Mouse (Mus musculus): Measurements from ENCODE around the gene Tab2.
"Not testable (repeated sequence)": the region's sequence is repeated elsewhere in the genome, so short reads cannot be mapped to it uniquely, and the experiment has no call there.

Tab2 gene

DNA sequence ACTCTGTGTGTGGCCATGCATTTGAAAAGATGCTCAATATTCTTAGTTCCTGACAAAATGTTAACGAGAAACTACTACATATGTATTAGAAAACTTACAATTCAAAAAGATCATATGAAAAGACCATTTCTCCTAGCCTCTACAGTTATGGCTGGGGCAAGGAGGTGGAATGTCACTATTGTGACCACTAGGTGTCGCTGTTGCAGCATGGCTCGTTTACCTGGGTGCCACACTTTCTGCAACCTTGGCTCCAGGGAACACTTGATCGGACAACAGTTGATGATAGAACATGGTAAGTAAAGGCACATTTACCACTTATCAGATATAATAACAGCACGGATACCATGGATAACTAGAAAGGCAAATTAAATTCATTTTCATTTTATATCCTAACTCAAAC is 72.5 kb downstream of the Tab2 start:
- DNase-seq: peak; percentile 68

GRCm38 (mm10) chr10:7881971-7882370 is 74.1 kb downstream of the Tab2 start:
- no peak for DNase-seq

- not testable (repeated sequence) for DNase-seq
These were observed 75.7 kb downstream of the Tab2 start for GRCm38 (mm10) chr10:7880283-7880682.

DNA sequence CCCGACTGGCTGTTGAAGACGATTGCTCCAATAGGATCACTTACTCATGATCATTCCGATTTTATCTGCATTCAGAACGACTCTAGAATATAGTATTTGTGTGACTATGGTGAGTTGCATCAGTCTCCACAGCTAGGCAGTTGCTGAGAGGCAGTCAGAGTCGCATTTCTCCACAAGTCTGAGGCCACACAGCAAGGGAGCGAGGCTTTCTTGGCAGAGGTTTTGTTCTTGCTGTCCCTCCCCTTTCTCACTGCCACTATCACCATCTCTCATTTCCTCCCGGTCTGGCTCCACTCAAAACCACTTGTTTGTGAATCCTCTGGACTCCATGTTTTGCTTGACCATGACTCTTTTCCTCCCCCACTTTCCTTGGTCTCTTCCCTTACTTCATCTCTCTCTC is 81.8 kb downstream of the Tab2 start:
- no peak for DNase-seq

- DNase-seq: no peak
These were observed 84.5 kb downstream of the Tab2 start for GRCm38 (mm10) chr10:7871381-7872020.

DNA sequence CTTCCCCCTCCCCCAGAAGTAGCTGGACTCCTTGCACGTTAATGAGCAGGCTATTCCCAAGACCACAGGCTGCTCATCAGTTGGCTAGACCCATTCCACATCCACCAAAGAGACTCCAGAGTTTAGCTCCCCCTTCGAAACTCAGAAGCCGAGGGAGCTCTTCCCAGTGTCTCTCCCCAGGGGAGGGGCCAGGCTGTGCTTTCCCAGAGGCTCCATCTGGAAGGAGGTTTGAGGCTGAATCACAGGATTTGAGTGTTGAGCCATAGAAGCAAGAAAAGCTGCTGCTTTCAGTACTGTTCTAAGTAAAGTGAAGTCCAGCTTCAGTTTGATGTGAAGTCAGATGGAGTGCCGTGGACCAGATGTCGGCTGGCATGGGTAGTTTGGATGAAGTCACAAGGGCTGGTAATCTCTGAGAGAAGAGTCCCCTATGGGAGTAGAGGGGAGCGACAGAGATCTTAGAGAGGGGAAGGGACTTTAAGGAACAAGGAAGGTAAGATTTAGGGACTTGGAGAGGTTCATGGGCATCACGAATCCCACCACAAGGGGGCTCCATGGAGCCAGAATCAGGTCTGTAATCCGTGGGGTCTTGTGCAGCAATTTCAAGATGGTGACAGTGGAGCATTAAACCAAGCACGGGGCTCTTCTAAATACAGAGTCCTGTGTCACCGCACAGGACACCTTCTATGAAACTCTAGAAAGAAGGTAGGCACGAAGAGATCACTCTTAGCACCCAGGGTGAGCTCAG is 85.3 kb downstream of the Tab2 start:
- DNase-seq: peak; percentile 72

GRCm38 (mm10) chr10:7869746-7870145 is 86.3 kb downstream of the Tab2 start:
- DNase-seq: no peak

DNA sequence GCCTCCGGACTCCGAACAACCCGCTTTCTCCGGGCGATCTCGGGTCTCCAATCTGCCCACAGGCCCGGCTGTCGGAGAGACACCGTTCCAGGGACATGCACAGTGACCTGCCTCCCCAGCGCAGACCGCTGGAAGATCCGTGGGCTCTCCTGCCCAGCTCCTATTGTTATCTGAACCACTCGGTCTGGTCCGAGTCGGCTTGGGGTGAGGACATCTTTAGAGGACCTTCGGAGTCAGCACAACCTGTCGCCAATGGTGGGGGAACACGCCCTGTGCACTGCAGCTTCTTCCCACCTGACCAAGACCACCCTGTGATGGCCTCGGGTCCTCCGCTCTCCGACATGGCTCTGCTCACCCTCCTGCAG is 88.4 kb downstream of the Tab2 start:
- no peak for DNase-seq

DNA sequence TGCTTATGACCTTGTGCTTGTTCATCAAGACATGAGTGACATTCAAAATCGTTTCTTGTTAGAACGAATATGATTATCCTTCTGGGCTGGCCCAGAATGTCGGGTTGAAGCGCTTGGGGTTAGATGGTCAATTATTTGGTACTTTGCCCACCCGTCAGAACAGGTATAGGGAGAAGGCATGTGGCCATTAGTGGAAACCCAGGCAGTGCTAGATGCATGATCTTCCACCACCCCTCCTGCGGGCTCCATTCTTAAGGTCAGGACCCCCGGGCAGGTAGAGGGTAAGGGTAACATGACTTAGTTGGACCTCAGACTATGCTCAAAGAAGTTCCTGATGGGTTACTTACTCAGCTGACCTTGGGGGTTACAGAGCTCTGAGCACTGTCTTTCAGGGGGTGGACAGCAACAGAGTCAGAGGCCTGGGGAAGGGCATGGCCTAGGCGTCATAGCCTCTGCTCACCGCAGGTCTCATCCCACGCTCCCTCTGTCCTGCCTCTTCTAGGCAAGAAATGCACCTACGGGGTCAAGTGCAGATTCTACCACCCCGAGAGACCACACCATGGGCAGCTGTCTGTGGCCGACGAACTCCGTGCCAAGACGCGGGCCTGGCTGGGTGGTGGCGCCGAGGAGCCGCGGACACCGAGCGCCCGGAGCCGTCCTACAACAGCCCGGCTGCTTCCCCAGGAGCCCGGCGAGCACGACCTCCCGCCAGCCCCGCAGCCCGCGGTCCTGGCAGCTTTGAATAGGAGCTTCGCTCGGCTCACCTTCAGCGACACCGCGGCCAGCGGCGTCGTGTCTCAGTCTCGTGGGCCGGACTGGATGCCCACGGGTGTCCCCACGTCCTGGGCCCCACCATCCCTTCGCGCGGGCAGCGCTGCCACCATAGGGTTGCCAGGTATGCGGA is 89.0 kb downstream of the Tab2 start:
- DNase-seq: no peak

DNA sequence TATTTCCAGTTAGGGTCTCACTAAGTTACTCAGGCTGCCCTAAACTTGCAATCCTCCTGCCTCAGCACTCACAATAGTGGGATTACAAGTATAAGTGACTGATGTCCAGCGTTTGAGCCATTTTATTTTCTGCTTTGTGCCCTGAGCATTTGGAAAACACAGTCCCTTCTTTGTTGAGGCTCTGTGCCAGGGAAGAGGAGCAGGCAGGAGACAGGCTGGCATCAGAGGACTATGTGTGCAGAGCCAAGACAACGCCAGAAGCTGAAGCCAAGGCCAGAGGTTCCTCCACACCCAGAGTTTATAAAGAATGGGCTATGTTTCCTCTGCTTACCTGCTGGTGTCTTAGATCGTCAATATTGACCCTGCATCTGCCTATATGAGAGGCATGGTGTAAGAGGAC is 91.2 kb downstream of the Tab2 start:
- no peak for DNase-seq

DNA sequence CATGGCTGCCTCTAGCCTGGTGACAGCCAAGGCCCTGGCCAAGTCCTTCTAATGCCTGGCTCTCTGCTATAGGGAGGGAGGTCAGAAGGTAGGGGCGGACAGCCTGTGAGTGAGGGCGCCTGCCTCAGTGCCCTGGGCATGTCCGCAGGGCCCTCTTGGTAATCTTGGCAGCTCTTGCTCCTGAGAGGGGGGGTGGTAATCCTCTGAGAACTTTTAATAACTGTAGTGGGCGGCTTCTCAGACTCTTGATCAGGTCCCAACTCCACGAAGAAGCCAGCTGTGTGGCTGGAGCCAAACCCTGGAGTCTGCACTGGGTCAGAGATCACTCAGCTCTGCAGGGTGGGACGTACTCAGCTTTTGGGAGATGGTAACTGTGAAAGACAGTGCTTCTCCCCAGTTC is 91.8 kb downstream of the Tab2 start:
- no peak for DNase-seq

- no peak for DNase-seq
These were observed 92.6 kb downstream of the Tab2 start for GRCm38 (mm10) chr10:7863411-7863810.

DNA sequence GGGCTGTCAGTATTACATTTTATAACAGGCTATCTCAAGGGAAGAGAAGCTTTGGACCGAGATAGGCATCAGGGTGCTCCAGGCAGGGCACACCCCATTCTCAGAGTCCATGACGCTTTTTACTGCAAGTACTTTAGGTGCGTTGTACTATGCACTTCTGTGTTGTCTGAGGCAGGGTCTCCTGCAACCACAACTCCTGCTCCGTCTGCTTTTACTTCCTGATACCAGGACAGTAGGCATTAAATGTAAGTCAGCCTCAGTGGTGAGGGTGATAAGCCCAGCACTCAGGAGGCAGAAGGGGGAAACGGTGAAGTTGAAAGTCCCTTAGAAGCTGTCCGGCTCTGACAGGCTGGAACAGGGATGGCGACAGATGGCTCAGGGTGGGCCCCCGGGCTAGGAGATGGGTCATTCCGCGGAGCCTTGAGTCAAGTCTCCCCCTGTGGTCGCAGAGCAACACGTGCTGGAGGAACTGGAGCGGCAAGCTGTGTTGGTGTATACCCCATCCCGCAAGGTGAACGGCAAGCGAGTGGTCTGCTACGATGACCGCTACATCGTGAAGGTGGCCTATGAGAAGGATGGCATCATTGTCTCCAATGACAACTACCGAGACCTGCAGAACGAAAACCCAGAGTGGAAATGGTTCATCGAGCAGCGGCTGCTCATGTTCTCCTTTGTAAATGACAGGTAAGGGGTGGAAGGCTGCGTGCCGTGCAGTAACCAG is 93.9 kb downstream of the Tab2 start:
- no peak for DNase-seq

DNA sequence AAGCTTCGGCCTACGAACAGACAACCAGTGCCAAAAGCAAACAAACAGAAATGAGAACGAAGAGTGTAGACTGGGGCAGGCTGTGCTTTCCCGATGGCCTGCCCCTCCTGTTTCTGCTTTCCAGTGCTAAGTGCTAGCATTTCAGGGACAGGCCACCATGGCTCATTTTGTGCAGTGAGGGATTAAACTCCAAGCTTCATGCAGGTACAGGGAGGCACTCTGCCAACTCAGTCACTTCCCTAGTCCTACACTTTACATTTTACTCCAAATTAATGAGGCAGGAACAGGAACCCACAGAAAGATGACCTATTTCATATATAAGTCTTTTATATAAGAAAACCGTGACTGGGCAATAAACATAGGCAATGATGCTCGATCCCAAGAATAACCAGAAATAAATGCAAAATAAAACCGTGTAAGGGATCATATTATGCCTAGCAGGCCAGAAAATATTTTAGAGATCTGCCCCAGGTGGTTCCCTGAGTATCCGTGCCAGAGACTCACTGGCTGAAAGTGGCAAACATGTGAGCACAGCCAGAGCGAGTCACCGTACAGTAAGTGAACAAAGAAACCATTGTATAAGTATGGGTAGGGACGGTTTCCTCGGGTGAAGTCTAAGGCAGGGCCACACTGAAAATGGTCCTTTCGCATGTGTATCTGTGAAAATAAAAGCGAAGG is 94.6 kb downstream of the Tab2 start:
- no peak for DNase-seq

DNA sequence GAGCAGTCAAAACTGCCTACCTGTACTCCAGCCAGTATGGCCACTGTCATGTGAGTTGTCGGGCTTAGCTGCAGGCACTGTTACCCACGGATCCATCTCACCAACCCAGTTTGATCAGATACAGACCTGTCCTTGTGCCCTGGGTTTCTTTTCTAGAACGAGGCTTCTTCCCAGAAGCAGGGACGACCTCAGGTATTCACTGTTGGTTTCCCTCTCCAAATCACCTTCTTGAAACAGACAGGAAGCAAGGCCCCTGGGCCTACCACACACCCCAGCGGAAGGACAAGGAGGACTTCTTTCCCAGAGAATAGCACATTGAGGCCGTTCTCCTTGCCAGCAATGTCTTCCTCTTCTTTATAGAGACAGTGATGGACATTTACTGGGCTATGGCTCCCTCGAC is 95.5 kb downstream of the Tab2 start:
- DNase-seq: no peak
